Mouse (Mus musculus): ENCODE results near the gene Ovol2.

DNA sequence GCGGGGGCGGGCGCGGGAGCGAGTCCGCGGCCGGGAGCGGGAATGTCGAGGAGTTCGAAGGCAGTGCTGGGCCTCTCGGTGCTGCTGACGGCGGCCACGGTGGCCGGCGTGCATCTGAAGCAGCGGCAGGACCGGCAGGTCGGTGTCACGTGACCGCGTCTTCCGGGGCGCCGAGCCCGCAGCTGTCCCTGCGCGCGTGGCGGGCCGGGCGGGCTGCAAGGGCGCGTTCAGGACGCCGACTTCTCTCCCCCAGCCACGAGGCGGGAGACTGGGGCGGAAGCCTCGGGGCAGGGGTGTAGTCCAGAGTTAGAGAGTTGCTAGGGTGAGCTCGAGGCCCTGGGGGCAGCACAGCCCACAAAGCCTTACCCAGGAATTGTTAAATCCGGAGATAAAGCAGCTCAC, 37.1 kb upstream of the Ovol2 start:
- TF ChIP-seq POLR2A (IDR thresholded peaks at IDR 0.05; ENCODE audit: extremely low read depth, insufficient read depth, low read length) (no peak), CTCF (IDR thresholded peaks at IDR 0.05; ENCODE audit: extremely low read depth, insufficient read depth, low read length) (no peak)
